In the genomic region with DNA sequence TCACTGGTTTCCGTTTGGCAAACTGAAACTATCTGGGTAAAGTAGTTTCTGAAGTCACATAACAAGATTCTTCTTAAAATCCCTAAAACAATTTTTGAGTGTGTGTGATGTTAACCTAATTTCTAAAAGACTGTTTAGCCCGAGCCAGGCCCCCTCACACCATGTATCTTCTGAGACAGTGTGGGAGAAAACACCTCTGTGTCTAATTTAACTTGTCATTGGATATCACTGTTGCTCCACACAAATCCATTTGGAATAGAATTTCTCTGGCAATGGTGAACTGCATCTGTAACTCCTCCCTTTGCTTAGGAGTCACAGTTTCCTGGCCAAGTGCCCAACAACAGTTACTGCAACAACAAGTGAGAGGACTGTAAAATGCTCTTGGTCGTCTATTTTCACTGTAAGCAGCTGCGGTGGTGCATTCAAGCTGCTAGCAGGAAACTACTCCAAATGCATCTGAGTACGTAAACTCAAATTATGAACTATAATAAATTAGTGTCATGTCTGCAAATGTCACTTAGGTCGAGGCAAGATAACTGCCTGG, we compare ENCODE assay signal across 8 mouse cellular contexts.
DNase-seq lines count a peak whose midpoint lies in the region; ATAC-seq and TF ChIP-seq lines count a peak whose summit lies in the region.

No protein-coding gene starts in this region.

- 0 out of 2 replicates have a peak, but pooled peaks cover 3% of the 10 kb centered on the region for H3K4me1 ChIP-seq in kidney, postnatal 0 days (replicated peaks; ENCODE audit: insufficient read depth, low read length)
- no peaks in the 10 kb centered on the region for H3K4me1 ChIP-seq in intestine, postnatal 0 days (replicated peaks; ENCODE audit: control insufficient read depth, insufficient read depth, low read length)

- no peak overlapping the region for H3K4me2 ChIP-seq in kidney, postnatal 0 days (ENCODE audit: low read length)
- no peak overlapping the region for H3K4me2 ChIP-seq in intestine, postnatal 0 days (replicated peaks; ENCODE audit: low read depth)

- H3K9me3 ChIP-seq in kidney, postnatal 0 days (replicated peaks; ENCODE audit: low read length): no peaks in the 10 kb centered on the region
- no peaks in the 10 kb centered on the region for H3K9me3 ChIP-seq in intestine, postnatal 0 days (ENCODE audit: control insufficient read depth)

- H3K27ac ChIP-seq in kidney, postnatal 0 days: no peak overlapping the region
- H3K27ac ChIP-seq in intestine, postnatal 0 days (ENCODE audit: low read depth, low read length): no peak overlapping the region

- no peaks in the 10 kb centered on the region for H3K36me3 ChIP-seq in kidney, postnatal 0 days (ENCODE audit: insufficient read depth, low read length)
- no peaks in the 10 kb centered on the region for H3K36me3 ChIP-seq in intestine, postnatal 0 days (ENCODE audit: control insufficient read depth, insufficient read depth)

- WGBS in kidney, postnatal 0 days: 15% methylated on average over 6 of the region's 6 CpGs
- WGBS in intestine, postnatal 0 days: 41% methylated on average over 6 of the region's 6 CpGs

- no peaks in the 10 kb centered on the region for H3K27me3 ChIP-seq in kidney, postnatal 0 days (ENCODE audit: insufficient read depth, low read length)
- H3K27me3 ChIP-seq in intestine, postnatal 0 days (replicated peaks; ENCODE audit: control insufficient read depth, insufficient read depth, low read length): no peaks in the 10 kb centered on the region

- TF ChIP-seq CTCF in kidney, postnatal 0 days (IDR thresholded peaks at IDR 0.05; ENCODE audit: low read depth): no peak
- TF ChIP-seq CTCF in intestine, postnatal 0 days (IDR thresholded peaks at IDR 0.05; ENCODE audit: low read depth): no peak

- no peak overlapping the region for H3K9ac ChIP-seq in kidney, postnatal 0 days (ENCODE audit: low read depth, low read length)
- H3K9ac ChIP-seq in intestine, postnatal 0 days (ENCODE audit: low read depth, low read length): no peak overlapping the region

- peak; percentile 42 for DNase-seq in left cerebral cortex, postnatal 4 days
- no peak for DNase-seq in left cerebral cortex, adult 9 months (ENCODE audit: low spot score in 2 of 2)
- peak; percentile 91 for DNase-seq in adrenal gland, adult 2 months
- DNase-seq in heart, adult 18-20 months: peak; percentile 92 to 93
- peak; percentile 94 for DNase-seq in kidney, postnatal 0 days (ENCODE audit: low spot score)
- peak; percentile 63 for DNase-seq in urinary bladder, postnatal 25 days (ENCODE audit: low spot score)

- intact Hi-C loops in left cerebral cortex, postnatal 4 days (cut with DNase I): no loop called here

- H3K4me3 ChIP-seq in kidney, postnatal 0 days (replicated peaks; ENCODE audit: low read depth, low read length): no peak overlapping the region
- H3K4me3 ChIP-seq in intestine, postnatal 0 days (ENCODE audit: low read depth, low read length): no peak overlapping the region

- ATAC-seq in kidney, postnatal 0 days (replicated peaks; ENCODE audit: low FRiP score, low read depth): no peak
- 0 out of 2 replicates have a peak, but pooled peaks have one; percentile 30 for ATAC-seq in megakaryocyte progenitor cell, adult 5-6 weeks (replicated peaks; ENCODE audit: poor library complexity)
- ATAC-seq in intestine, postnatal 0 days: no peak

Comparison
In these comparisons a context has a peak if more than half of its experiments do, and no peak if none do; other contexts are left out.
1. DNase-seq: peak in left cerebral cortex, postnatal 4 days (single experiment), adrenal gland, adult 2 months (single experiment), heart, adult 18-20 months (2 of 2), kidney, postnatal 0 days (single experiment) and urinary bladder, postnatal 25 days (single experiment); none in left cerebral cortex, adult 9 months (0 of 2).